Mouse (Mus musculus): Measurements from ENCODE around the gene Sept1.

DNA sequence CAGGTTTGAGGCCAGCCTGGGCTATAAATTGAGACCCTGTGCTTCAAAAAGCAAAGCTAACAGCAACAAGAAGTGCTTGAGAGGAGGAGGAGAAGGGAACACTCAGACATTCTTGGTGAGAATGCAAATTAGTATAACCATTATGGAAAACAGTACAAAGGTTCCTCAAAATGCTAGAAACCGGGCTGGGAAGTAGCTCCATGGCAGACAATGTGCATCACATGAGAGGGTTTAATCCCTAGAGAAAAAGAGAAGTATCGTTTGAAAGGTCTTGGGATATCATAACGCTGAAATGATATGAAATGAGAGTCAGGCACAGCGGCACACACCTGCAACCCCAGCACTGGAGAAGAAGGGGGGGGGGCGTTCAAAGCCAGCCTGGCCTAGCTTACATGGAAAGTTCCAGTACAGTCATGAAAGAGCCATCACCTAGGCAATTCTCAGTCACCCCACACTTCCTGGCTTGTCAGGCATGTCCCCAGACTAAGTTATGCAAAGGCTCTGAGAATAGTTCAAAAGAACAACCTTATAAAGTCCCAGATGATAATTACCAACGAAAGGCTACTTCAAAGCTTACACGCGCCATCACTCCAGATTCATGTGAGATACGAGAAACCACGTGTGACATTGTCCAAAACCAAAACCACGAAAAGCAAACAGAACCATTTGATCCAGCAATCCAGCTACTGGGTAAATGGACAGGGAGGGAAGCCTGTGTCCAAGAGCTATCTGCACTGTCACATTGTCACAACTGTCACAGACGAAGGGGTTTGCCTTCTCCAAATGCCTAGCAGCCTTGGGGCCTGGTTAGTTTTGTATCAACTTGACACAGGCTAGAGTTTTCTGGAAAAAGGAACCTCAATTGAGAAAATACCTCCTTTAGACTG, 67.1 kb downstream of the Sept1 start:
- TF ChIP-seq CTCF (IDR thresholded peaks at IDR 0.05 in 2 of 3, conservative IDR thresholded peaks at IDR 0.05 in 1 of 3; ENCODE audit: control insufficient read depth in 1 of 3, insufficient read depth in 1 of 3, low read depth in 2 of 3, low read length in 3 of 3, poor library complexity in 1 of 3, severe bottlenecking in 1 of 3), result no peak
- no peak for TF ChIP-seq RAD21 (IDR thresholded peaks at IDR 0.05; ENCODE audit: low read depth, low read length)
- TF ChIP-seq CHD1 (IDR thresholded peaks at IDR 0.05; ENCODE audit: low read depth, low read length), result no peak
- TF ChIP-seq SMC3 (IDR thresholded peaks at IDR 0.05; ENCODE audit: low read depth, low read length), result no peak
- no peak for TF ChIP-seq POLR2A (IDR thresholded peaks at IDR 0.05; ENCODE audit: control insufficient read depth in 1 of 2, insufficient read depth in 1 of 2, low read depth in 1 of 2, low read length in 2 of 2, poor library complexity in 1 of 2)
- TF ChIP-seq MAFK (IDR thresholded peaks at IDR 0.05; ENCODE audit: borderline replicate concordance, low read depth, low read length), result no peak
- no peak for TF ChIP-seq GATA1 (IDR thresholded peaks at IDR 0.05; ENCODE audit: low read depth, low read length)
- no peak for TF ChIP-seq EP300 (IDR thresholded peaks at IDR 0.05; ENCODE audit: low read depth in 1 of 2, low read length in 2 of 2)
- TF ChIP-seq ZMIZ1 (IDR thresholded peaks at IDR 0.05; ENCODE audit: low read depth, low read length), result no peak
- no peak for TF ChIP-seq MYC (IDR thresholded peaks at IDR 0.05; ENCODE audit: low read depth, low read length)
- TF ChIP-seq MAZ (IDR thresholded peaks at IDR 0.05; ENCODE audit: low read depth, low read length), result no peak
- TF ChIP-seq ZC3H11A (IDR thresholded peaks at IDR 0.05; ENCODE audit: low read depth, low read length), result no peak

Data from MEL (cell line).